Mouse (Mus musculus) thymus, adult 2 months (tissue): Measurements from ENCODE around the gene Cped1.

Experiments
- CTCF ChIP-seq: fragments of 200-500 bp; IDR thresholded peaks from 2 replicates; pipeline ENCODE4 v1.5.1; 2012; ENCODE audit warnings: mild to moderate bottlenecking, control low read depth, low read length, moderate library complexity, borderline replicate concordance; ENCODE audit not compliant: control insufficient read depth, poor library complexity, insufficient read depth; ENCODE audit errors: extremely low read depth
- POLR2A ChIP-seq: fragments of 200-500 bp; IDR thresholded peaks from 2 replicates; pipeline ENCODE4 v1.6.1; 2012; ENCODE audit warnings: mild to moderate bottlenecking, low read length, control low read depth, moderate library complexity; ENCODE audit not compliant: control insufficient read depth, poor library complexity, insufficient read depth; ENCODE audit errors: extremely low read depth

DNA sequence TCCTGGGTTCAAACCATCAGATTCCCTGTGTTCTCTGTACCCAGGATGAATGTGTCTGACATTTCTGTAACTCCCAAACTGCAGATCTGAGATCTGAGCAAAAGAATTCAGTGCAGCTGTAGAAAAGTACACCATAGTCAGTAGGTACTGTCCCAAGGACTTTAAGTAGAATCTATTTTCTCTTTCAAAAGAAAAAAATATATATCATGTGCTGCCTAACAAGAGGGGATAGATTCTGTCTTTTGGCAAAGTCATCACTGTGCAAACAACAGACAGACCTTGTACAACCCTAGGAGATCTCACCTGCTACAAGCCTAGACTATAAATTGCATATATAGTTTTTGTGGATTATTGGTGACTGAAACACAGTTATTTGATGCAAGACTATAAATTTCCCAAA is 283.0 kb downstream of the Cped1 start:
- TF ChIP-seq POLR2A: no peak
- no peak for TF ChIP-seq CTCF
